Mouse (Mus musculus) ES-Bruce4 (cell line): Measurements from ENCODE around the gene Olfr12.

Experiments
- CTCF ChIP-seq: IDR thresholded peaks from one replicate; pipeline ENCODE4 v1.8.1; 2011; ENCODE audit warnings: low read depth, low read length
- POLR2A ChIP-seq: IDR thresholded peaks from one replicate; pipeline ENCODE4 v1.8.1; 2011; ENCODE audit warnings: low read length; ENCODE audit not compliant: insufficient read depth

- no peak for TF ChIP-seq CTCF
- no peak for TF ChIP-seq POLR2A
These were observed 9.9 kb upstream of the Olfr12 start for GRCm38 (mm10) chr1:92607711-92608110.
